Mouse (Mus musculus) embryonic fibroblast, embryonic 13.5 days (primary cell): Measurements from ENCODE around the gene Awat2. TPM values are rescaled to one million over a fixed set of nuclear protein-coding genes. Genes with fewer than 3 reads are reported as not detected.

Experiments
- H3K27ac ChIP-seq: 2 replicates; pipeline ENCODE4 v1.5.1; 2012; ENCODE audit warnings: low read length, control low read depth, inconsistent platforms; ENCODE audit not compliant: insufficient read depth
- H3K4me1 ChIP-seq: 2 replicates; pipeline ENCODE4 v1.6.1; 2011; ENCODE audit warnings: low read length; ENCODE audit not compliant: control insufficient read depth, insufficient read depth
- H3K4me3 ChIP-seq: 2 replicates; pipeline ENCODE4 v1.5.1; 2011; ENCODE audit warnings: mild to moderate bottlenecking, control low read depth, low read length; ENCODE audit not compliant: insufficient read depth
- CTCF ChIP-seq: IDR thresholded peaks from 2 replicates; pipeline ENCODE4 v1.5.1; 2011; ENCODE audit warnings: mild to moderate bottlenecking, control low read depth, low read length, moderate library complexity, borderline replicate concordance; ENCODE audit not compliant: insufficient read depth
- POLR2A ChIP-seq: IDR thresholded peaks from 2 replicates; pipeline ENCODE4 v1.6.1; 2011; ENCODE audit warnings: low read depth, mild to moderate bottlenecking, control low read depth, low read length, moderate library complexity
- polyA plus RNA-seq: library from polyadenylated mRNA; stranded (reverse); fragments of >200 nt; gene quantifications from 2 replicates; pipeline ENCODE4 v1.2.4, GENCODE M21; 2011; ENCODE audit warnings: low read depth; ENCODE audit not compliant: missing spikeins, insufficient read length

The Awat2 gene
- polyA plus RNA-seq, 1 experiment, result not detected

GRCm38 (mm10) chrX:100401657-100402056 is 40.9 kb downstream of the Awat2 start:
- Histone ChIP-seq H3K4me3 (no peak overlapping the region), H3K27ac (no peak overlapping the region), H3K4me1 (no peaks in the 10 kb centered on the region)
- TF ChIP-seq POLR2A, result no peak
- TF ChIP-seq CTCF, result no peak

GRCm38 (mm10) chrX:100400900-100401299 is 41.6 kb downstream of the Awat2 start:
- no peak for TF ChIP-seq CTCF
- no peak for TF ChIP-seq POLR2A
- Histone ChIP-seq H3K4me1 (no peaks in the 10 kb centered on the region), H3K4me3 (no peak overlapping the region), H3K27ac (no peak overlapping the region)

- Histone ChIP-seq H3K4me3 (no peak overlapping the region), H3K27ac (no peak overlapping the region), H3K4me1 (no peaks in the 10 kb centered on the region)
- peak; percentile 19; the same call in 1 of the 2 replicates for TF ChIP-seq CTCF
- no peak for TF ChIP-seq POLR2A
Observed at GRCm38 (mm10) chrX:100395026-100395425, 47.5 kb downstream of the Awat2 start.

GRCm38 (mm10) chrX:100394223-100394861 is 48.2 kb downstream of the Awat2 start:
- no peaks in the 10 kb centered on the region for H3K4me1 ChIP-seq
- no peak for TF ChIP-seq POLR2A
- TF ChIP-seq CTCF, result no peak
- no peak overlapping the region for H3K27ac ChIP-seq
- H3K4me3 ChIP-seq, result no peak overlapping the region

DNA sequence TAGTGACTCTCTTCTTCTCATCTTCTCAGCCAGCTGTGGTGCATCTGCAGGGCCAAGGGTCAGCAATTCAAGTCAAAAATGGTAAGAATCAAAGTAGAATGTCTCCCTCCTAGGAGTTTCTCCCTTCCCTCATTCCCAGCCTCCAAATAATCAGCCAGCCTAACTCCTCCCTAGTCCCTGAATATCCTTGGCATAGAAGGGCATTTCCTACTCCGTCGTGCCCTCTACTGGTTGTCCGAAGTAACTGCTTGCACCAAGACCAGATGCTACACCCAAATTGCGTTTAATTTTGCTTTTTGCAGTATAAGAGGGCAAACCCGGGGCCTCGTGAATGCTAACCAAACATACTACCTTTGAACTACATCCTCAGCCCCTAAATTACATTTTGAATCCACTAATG is 50.2 kb downstream of the Awat2 start:
- peak; percentile 33; the same call in 1 of the 2 replicates for TF ChIP-seq CTCF
- TF ChIP-seq POLR2A, result no peak
- Histone ChIP-seq H3K27ac (no peak overlapping the region), H3K4me3 (no peak overlapping the region), H3K4me1 (no peaks in the 10 kb centered on the region)

DNA sequence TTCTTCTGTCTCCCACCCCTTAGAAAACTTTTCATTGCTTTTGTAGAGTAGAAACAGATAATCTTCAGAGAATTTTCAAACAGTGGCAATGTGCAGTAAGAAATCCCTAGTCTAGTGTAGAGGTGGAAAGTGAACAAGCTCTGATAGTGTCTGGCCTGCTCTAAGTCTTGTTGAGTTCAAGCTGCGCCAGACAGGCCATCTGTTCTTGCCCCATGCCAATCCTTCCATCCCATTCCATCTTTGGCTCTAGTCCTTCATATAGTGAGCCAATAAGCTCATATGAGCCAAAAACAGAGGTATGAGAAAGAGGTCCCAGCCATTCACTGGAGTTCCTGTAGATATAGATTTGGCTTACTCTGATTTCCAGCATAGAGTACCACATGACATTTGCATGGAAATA is 52.6 kb downstream of the Awat2 start:
- no peak for TF ChIP-seq CTCF
- TF ChIP-seq POLR2A, result no peak
- H3K27ac ChIP-seq, result no peak overlapping the region
- no peak overlapping the region for H3K4me3 ChIP-seq
- no peaks in the 10 kb centered on the region for H3K4me1 ChIP-seq

GRCm38 (mm10) chrX:100356974-100357373 is 85.5 kb downstream of the Awat2 start:
- no peak for TF ChIP-seq CTCF
- TF ChIP-seq POLR2A, result no peak
- Histone ChIP-seq H3K4me1 (no peaks in the 10 kb centered on the region), H3K4me3 (no peak overlapping the region), H3K27ac (no peak overlapping the region)

Other genes starting within 250 kb of the Awat2 start
- not detected in 2 replicates for gene Otud6a, start 13.7 kb downstream of the Awat2 start, polyA plus RNA-seq
- 51.9 and 66.7 TPM in 2 replicates for gene Igbp1, start 51.6 kb upstream of the Awat2 start, polyA plus RNA-seq
- not detected in 2 replicates for gene Dgat2l6, start 82.1 kb upstream of the Awat2 start, polyA plus RNA-seq
- gene Awat1, start 129.5 kb upstream of the Awat2 start, polyA plus RNA-seq, result not detected in 2 replicates
- 0.12 TPM in 1 of 2 replicates, not detected in the other for gene P2ry4, start 152.2 kb upstream of the Awat2 start, polyA plus RNA-seq
- not detected in 2 replicates for gene Arr3, start 162.8 kb upstream of the Awat2 start, polyA plus RNA-seq
- 24.7 and 29.8 TPM in 2 replicates for gene Kif4, start 183.0 kb upstream of the Awat2 start, polyA plus RNA-seq
- 80.6 and 82.3 TPM in 2 replicates for gene Pdzd11, start 183.9 kb upstream of the Awat2 start, polyA plus RNA-seq